Mouse (Mus musculus) bone marrow macrophage, adult 2 months (primary cell): ENCODE measurements around the gene Ptprk.

Experiments
- CTCF ChIP-seq: IDR thresholded peaks from 2 replicates; pipeline ENCODE4 v1.5.1; 2012; ENCODE audit warnings: low read depth, mild to moderate bottlenecking, low read length, moderate library complexity
- POLR2A ChIP-seq: IDR thresholded peaks from 2 replicates; pipeline ENCODE4 v1.6.1; 2012; ENCODE audit warnings: mild to moderate bottlenecking, low read depth, low read length, borderline replicate concordance

- TF ChIP-seq CTCF (no peak), POLR2A (no peak)
Measured at GRCm38 (mm10) chr10:28374874-28375273, 300.3 kb downstream of the Ptprk start.
